Mouse (Mus musculus) bone marrow, adult 2 months (tissue): ENCODE results near the gene Gpsm3.

Experiments used
- CTCF ChIP-seq: fragments of 200-500 bp; IDR thresholded peaks from 2 replicates; pipeline ENCODE4 v1.5.1; 2011; ENCODE audit warnings: low read length, control low read depth; ENCODE audit not compliant: control insufficient read depth, insufficient read depth
- POLR2A ChIP-seq: fragments of 200-500 bp; IDR thresholded peaks from 2 replicates; pipeline ENCODE4 v1.6.1; 2011; ENCODE audit warnings: low read depth, mild to moderate bottlenecking, control low read depth, low read length, borderline replicate concordance; ENCODE audit not compliant: control insufficient read depth

- TF ChIP-seq POLR2A, result no peak
- TF ChIP-seq CTCF, result no peak
Observed at GRCm38 (mm10) chr17:34628644-34628967, 39.0 kb downstream of the Gpsm3 start.
